Mouse (Mus musculus) gastrocnemius, postnatal 10 days (tissue): ENCODE results near the gene Wrap53. TPM values are rescaled to one million over a fixed set of nuclear protein-coding genes. Genes with fewer than 3 reads are reported as not detected.
A peak's percentile ranks its signal among the peaks of the same experiment; 100 is the strongest.
"Not testable (repeated sequence)": the region's sequence is repeated elsewhere in the genome, so short reads cannot be mapped to it uniquely, and the experiment has no call there.

ENCODE experiments used
- DNase-seq: peaks from one replicate; pipeline ENCODE4 v3.0.0; 2021; ENCODE audit warnings: mixed read lengths
- long read RNA-seq, 2 experiments: library from polyadenylated mRNA; stranded (forward); transcript quantifications; one replicate each; pipeline ENCODE4 v2.0.0; 2021
- total RNA-seq, 2 experiments: library from RNA; stranded (reverse); gene quantifications; 2 replicates each; pipeline ENCODE4 v1.2.3; 2021

The Wrap53 gene
- 1 to 10 TPM; 4.3 to 5.5 TPM for total RNA-seq
- long read RNA-seq, experiment 1, partial matches to known transcripts = 0 of 3 reads
- long read RNA-seq, experiment 1, other reads (novel, unspliced or antisense) = 0 of 3 reads
- long read RNA-seq, experiment 2, transcript Wrap53-201 (10 exons, 1,891 nt) = major isoform, 8 of 10 reads
- long read RNA-seq, experiment 2, partial matches to known transcripts = 1 of 10 reads
- long read RNA-seq, experiment 2, other reads (novel, unspliced or antisense) = 1 of 10 reads

- peak; percentile 81 for DNase-seq
These were observed at the start of gene Wrap53, which contains the start of gene Trp53 for GRCm38 (mm10) chr11:69580091-69580514. Wrap53 (minus strand) TSS chr11:69580255. Trp53 (plus strand) TSS chr11:69580359.

DNA sequence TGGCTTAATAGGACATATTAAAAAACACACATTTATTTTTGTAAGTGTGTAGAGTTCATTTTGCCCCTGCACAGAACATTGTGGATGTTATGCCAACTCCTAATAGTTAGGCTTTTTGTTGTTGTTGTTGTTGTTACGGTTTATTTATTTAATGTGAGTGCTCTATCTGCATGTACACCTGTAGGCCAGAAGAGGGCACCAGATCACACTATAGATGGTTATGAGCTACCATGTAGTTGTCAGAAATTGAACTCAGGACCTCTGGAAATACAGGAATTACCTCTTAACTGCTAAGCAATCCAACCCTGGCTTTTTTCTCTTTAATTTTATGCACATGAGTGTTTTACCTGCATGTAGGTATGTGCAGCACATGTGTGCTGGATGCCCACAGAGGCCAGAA is 49.7 kb upstream of the Wrap53 start:
- no peak for DNase-seq

- DNase-seq = peak; percentile 75
These were observed 48.2 kb upstream of the Wrap53 start for GRCm38 (mm10) chr11:69628286-69628685.

GRCm38 (mm10) chr11:69624339-69624738 is 44.3 kb upstream of the Wrap53 start:
- DNase-seq = not testable (repeated sequence)

- no peak for DNase-seq
These were observed 43.0 kb upstream of the Wrap53 start for GRCm38 (mm10) chr11:69623006-69623405.

GRCm38 (mm10) chr11:69622406-69622805 is 42.4 kb upstream of the Wrap53 start:
- no peak for DNase-seq

GRCm38 (mm10) chr11:69621571-69622268 is 41.7 kb upstream of the Wrap53 start, which contains the start of gene Sat2:
Sat2 (plus strand) TSS chr11:69622024.
- peak; percentile 64 for DNase-seq

DNA sequence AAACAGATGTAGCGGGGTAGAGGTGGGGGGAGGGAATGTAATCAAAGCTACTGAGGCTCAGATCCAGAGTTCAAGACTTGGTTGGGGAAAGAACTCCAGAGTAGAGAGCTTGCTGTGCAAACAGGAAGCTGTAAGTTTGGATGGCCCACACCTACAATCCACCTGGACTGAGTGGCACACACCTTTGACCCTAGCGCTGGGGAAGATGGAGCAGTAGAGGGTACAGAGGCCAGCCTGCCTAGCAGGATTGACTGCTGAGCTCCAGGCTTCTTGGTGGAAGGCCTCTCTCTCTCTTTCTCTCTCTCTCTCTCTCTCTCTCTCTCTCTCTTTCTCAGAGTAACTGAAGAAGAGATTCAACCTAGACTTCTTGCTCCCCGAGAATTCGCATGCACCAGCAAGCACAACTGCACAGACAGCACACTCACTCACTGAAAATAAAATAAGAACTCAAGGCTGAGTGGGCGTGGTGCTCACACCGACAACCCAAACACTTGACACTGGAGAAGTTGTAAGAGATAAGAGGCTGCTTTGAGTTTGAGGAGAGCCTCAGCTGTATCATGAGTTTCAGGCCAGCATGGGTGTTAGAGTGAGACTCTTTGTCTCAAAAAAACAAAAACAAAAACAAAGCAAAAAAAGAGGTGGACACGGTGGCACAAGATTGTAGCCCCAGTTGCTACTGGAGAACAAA is 40.5 kb upstream of the Wrap53 start:
- no peak for DNase-seq

GRCm38 (mm10) chr11:69617805-69618204 is 37.8 kb upstream of the Wrap53 start, which contains the start of gene Shbg:
Shbg (minus strand) TSS chr11:69617905.
- DNase-seq = no peak

DNA sequence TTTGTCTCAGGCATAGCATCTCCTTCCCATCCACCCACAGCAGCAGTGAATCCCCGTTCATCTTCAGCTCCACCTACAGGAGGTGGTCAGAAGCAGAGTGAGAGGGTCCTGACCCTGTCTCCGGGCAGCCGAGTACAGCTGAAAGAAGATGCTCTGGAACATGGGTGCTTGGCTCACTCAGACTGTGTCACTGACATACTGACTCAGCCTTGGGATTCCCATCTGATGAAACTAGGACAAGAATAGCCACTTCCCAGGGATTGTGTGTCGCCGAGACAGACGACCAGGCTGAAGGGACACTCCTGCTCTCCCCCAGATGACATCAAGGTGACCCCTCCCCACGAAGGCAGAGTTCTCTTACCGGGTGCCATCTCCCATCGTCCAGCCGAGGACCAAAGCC is 36.7 kb upstream of the Wrap53 start:
- no peak for DNase-seq

DNA sequence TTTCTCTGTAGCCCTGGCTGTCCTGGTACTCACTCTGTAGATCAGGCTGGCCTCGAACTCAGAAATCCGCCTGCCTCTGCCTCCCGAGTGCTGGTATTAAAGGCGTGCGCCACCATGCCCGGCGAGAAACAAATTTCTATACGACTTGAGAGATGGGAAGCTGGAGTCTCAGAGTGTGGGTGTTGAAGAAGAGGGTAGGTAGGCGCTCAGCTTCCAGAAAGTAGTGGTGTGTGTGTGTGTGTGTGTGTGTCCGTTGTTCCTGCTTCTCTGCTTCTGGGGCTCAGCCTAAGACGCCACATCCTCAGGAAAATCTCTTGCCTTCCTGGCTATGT is 34.2 kb upstream of the Wrap53 start:
- not testable (repeated sequence) for DNase-seq

DNA sequence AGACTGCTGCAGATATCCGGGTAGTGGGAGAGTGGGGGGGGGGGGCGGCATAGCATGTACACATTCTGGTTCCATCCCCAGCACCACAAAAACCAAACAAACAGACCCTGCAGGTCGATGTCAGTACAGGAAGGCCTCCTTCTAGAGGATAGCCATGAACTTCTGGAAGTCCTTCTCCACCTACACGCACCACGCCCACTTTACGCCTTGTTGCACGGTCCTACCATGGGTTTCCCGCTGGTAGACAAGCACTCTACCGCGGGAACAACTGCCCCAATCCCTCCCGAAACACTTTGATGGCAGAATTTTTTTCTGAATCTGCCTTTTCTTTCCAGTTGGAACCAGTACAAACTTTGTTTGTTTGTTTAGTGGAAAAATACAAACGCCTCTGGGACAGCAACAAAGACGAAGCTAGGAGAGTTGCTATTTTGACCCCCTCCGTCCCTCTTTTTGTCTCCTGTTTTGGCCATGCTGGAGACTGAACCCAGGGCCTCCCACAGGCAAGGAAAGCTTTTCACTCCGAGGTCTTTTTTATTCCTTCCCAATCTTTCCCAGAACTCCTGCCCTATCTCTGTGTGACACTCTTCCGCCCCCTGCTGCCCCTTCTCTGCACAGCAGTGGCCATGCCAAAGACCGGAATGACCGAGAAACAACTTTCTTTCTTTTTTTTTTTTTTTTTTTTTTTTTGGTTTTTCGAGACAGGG is 33.6 kb upstream of the Wrap53 start:
- peak; percentile 87 for DNase-seq

DNA sequence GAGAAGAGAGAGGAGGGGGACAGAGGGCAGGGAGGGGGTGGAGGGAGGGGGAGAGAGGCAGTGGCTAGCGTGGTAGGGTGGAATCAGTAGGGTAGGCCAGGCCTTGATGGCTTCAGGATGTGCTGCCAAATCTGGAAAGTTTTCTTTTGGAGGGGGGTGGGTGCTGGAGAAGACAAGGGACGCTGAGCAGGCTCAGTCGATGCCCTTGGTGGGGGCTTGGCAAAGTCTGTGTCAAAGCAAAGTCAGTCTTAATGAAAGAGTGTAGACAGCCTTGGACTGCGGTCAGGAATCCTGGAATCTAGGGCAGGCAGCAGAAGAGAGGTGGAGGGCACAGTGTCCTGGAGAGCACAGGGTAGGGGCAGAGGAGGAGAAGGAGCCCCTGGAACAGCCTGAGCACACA is 30.8 kb upstream of the Wrap53 start:
- DNase-seq = no peak

DNA sequence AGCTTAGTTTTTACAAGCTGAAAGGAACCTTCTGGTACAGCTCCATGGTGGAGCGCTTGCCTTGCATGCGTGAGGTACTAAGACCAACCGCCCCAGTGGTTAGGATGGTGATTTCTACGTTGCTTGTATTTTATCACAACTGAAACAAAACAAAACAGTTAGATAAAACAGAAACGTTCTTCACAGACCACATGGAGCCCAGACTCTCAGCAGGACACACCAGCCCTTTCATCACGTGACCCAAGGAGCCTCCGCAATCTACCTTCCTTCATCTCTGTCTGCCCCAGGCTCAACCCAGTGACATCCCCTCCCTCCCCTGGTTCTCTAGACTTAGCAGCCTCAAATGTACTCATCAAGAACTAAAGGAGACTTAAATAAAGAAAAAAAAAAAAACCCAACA is 29.4 kb upstream of the Wrap53 start:
- DNase-seq = no peak

- no peak for DNase-seq
These were observed 28.5 kb upstream of the Wrap53 start for GRCm38 (mm10) chr11:69608525-69608924.

GRCm38 (mm10) chr11:69606832-69607231 is 26.8 kb upstream of the Wrap53 start:
- no peak for DNase-seq

- DNase-seq = no peak
These were observed 26.4 kb upstream of the Wrap53 start for GRCm38 (mm10) chr11:69606491-69606795.

GRCm38 (mm10) chr11:69605726-69606490 is 25.9 kb upstream of the Wrap53 start, which contains the start of gene Atp1b2:
Atp1b2 (minus strand) TSS chr11:69605942.
- peak; percentile 79 for DNase-seq

DNA sequence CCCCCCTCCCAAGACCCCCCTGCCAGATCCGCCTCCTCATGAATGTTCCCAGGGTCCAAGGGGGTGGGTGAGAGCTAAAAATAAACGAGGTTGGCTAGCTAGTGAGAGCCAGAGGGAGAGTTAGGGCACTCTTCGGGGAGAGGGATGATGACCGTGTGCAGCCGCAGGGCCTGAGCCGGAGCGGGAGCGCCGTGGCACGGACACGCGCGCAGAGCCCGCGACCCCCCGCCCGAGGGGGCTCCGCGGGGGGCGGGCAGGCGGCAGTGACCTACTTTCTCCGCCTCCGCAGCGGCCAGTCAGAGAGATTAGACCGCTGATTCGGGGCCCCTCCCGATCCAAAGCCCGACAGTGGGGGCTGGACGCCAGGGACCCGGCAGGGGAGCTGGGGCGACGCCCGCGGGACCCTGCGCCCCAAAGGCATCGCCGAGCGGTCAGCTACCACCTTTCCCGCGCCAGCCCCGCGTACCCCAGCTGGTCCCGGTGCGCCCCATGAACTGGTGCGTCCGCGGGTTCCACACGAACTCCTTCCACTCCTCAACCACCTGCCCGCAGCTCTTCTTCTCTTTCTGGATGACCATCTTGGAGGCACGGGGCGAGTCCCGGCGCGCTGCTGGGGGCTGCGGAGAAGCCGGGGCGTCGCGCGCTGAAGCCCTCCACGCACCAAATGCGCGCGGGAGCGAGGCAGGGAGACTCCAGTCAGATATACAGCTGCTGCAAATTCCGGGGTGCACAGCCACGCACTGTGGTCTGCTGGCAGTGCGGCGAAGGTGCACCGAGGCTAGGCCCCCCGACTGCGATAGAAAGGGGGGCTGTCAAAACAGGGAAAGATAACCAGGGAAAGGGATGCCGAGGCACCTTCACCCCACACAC is 25.0 kb upstream of the Wrap53 start:
- peak; percentile 48 for DNase-seq

DNA sequence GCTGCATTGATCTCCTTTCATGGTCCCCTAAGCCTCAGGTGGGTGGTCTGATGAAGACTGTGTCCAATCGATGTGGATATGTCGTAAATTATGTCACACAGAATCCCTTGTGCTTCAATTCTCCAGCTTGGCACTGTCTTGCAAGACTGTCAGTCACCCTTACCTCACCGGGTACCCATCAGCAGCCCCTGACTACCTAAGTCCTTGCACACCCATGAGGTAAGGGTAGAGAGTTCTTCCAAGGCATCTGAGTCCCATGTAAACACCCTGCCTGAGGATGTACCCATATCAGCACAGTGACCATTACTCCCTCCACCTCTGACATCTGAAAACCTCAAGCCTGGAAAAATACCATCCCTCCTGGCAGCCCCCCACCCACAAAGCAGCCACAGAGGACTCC is 24.3 kb upstream of the Wrap53 start:
- DNase-seq = no peak

GRCm38 (mm10) chr11:69603516-69603915 is 23.5 kb upstream of the Wrap53 start:
- DNase-seq = no peak
